Mouse (Mus musculus): Measurements from ENCODE around the gene Eif2ak4.

Gene Eif2ak4

DNA sequence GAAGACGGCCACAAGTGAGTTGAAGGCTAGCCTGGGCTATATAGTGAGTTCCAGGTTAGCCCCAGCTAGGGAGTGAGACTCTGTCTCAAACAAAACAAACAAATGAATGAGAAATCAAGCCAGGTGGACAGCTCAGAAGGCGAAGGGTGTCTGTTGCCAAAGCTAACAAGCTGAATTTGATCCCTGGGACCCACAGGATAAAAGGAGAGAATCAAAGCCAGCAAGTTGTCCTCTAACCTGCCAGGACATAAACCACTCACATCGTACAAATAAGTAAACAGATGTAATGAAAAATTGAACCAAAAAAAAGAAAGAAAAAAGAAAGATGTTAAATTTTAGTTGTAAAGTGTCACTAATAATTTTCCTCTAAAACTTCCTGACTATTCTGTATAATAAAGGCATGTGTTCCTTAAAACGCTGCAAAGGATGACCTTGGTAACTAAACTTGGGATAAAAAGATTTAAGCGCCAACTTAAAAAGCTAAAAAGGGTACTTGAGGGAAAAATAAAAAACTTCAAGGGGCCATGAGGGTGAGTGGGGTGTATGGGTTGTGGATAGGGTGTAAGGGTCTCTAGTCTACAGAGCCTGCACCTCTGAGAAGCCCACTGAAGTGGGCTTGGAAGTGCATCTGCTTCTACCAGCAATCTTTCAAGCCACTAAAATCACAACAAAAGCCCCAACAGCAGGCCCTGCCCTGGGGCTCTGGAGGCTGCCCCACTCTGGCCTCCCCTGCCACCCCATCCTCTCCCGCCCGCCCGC lies 121.4 kb downstream of the Eif2ak4 start:
- DNase-seq (ENCODE audit: low spot score), result no peak

DNA sequence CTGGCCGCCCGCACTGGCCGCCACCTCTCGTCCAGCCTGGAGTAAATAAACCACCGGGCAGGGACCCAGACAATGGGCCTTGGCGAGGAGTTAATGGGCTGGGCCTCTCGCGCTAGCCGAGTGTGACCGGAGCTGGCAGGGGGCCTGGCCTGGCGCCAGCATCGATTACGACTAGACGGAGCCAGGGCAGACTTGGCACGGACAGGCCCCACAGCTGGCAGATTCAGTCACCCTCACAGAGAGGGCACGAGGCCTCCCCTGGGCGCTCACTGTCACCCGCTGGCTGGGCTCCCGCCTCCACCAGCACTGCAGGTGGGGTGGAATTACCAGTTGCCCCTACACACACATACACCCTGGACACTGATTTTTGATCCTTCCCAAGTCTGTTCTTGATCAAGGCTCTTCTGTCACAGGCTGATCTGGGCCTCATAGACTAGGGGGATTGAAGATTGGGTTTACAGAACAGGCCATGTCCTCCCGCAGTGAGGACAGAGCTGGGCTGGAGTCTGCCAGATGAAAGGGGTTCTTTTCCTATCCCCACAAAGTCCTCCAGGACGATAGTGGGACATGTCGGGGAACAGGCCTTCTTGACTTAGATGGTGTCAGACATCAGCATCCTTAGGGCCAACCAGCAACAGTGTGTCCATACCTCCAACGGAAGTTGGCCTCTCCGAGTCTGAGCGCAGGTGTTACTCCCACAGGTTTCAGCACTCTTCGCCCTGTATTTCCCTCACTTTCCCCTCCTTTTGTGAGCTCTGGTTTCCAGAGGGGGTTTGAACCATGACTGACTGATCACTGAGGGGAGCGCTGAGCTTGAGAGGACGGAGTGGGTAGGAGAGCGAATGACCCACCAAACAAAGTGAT lies 122.3 kb downstream of the Eif2ak4 start:
- DNase-seq (ENCODE audit: low spot score), result no peak

DNA sequence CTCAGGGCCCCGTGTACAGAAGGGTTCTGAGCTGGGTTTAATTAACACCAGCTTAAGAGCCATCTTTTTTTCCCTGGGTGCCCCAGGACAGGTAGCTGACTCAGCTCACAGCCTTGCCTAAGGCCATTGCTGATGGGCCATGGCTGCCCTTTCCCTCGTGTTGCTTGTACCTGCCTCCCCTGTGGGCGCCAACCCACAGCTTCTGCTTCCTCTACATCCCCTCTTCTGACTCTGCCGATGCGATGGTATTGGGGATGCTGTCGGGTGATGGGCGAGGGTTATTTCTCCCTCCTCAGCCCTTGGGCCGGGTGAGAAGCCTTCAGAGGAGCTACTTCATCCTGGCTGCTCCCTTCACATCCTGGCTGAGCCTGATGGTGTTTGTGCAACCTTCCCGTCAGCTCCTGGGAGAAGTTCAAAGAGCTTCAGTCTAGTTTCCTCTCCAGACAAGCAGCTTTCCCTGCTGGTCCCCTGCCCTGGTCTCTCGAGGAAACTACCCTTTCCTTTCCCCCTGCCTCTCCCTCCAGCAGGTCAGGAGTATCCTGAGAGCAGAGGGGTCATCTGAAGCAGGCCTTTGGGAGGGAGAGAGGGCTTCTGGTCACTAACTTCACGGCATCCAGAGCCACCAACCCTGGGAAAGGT lies 123.5 kb downstream of the Eif2ak4 start:
- no peak for DNase-seq (ENCODE audit: low spot score)

DNA sequence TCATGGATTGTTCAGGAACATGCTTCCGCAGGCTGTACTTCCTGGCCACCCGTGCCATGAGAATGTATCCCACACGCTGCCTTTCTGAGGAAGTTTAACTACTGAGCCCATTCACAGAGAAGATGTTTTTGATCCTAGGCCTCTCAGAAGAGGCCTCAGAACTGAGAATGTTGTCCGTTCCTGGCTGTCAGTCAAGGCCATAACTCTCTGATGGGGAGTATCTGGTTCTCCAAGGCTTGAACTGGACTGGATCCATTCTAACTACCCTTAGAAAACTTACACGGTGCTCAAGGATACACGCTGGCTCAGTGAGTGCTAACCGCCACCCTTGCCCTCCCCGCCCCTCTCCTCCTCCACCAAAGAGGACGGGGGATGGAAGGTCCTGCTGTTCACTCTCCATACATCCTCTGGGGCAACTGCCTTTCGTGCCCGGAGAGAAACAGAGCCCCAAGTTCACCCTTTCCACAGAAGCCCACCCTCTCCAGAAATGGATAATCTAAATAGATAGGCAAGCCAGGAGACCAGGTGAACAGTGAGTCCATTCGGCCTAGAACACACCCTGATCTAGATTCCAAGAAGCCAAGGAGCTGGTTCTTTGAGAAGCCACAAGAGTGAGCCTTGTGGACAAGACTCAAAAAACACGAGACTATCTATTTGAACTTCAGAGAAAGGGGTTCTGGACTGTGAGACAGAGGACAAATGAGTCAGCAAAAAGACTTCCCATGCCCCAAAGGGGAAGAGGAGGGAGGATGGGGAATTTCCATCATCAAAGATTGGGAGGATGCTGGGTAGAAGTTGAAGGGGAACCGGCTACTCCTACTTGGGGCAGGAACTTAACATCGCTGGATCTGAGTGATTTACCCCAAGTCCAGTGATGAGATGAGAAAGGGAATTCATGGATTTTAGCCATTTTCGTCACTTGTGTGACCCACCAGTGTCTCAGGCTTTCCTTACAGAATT lies 124.3 kb downstream of the Eif2ak4 start:
- no peak for DNase-seq (ENCODE audit: low spot score)

DNA sequence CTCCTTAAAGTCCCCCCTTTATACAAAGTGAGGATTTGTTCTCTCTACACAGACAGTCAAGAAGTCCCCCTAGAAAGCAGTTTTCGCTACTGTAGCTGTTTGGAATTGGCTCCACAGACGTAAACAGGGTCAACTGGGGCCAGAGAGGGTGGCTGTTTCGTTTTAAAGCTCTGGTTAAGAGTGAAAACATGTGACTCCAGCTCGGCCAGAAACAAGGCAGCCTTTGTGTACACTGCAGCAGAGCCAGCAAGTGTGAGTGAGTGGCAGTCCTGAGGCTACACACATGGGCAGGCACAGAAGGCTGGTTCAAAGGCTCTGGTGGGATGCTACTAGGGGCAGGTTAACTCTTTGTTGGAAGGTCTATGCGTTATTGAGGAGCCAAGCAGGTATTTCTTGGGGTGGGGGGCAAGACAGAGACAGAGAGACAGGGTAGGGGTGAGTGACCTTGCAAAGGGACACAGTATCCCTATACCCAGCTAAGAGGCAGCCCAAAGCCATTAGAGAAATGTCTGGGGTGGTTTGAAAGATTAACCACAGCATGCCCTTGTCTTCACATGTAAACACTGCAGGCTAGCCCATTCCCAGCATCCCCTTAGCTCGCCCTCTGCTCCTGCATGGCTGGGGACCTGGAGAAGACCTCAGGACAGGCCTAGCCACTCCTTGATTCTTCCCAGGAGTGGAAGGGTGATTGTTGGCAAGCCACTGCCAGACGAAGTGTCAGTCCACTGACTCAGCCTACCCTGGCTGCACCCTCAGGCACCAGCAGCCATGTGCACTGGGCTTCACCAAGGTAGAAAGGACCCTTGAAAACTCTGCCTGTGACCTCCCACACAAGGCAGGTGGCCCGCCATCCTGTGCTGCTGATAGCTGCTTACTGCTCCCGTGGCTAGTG lies 131.9 kb downstream of the Eif2ak4 start:
- DNase-seq (ENCODE audit: low spot score), result no peak

DNA sequence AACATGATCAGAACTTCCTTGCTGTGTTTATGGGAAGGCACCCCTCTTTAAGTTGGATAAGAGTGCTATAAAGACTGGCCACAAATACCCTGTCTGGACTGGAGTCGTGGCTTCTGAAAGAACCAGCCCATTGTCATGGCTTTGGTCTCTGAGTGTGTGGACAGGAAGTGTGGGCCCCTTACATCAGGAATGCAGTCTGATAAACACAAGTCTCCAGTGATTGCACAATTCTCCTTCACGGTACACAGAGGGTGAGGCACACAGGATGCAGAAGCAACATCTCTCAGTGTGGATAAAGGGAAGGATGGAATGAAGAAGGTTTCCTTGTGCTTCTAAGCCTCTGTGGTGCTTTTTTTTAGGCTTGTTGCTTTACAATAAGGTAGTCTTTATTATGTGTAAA lies 133.8 kb downstream of the Eif2ak4 start:
- no peak for DNase-seq (ENCODE audit: low spot score)

DNA sequence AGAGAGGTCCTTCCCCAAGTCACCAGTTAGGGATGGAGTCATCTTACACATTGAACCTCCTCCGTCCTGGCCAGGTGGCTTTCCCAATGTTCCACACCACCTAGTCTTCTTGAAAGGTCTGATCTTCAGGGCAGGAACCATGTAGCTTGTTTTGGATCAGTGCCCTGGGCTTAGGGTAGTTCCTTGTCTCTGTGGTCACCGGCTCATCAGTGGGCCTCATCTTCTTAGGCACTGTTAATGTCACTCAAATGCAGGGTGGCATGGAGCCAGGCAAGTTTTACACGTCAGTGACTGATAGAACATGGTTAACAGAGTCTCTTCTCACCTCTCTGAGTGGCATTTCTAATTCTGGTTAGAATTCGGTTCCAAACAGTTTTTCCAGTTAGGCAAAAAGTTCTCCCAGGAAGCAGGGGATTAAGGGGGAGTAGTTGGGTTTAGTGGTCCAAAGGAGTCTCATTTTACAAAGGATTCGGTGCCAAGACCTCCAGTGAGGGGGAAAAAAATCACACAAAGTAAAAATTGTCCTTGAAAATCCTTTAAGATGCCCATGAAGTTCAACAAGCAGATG lies 134.8 kb downstream of the Eif2ak4 start:
- DNase-seq (ENCODE audit: low spot score), result no peak

DNA sequence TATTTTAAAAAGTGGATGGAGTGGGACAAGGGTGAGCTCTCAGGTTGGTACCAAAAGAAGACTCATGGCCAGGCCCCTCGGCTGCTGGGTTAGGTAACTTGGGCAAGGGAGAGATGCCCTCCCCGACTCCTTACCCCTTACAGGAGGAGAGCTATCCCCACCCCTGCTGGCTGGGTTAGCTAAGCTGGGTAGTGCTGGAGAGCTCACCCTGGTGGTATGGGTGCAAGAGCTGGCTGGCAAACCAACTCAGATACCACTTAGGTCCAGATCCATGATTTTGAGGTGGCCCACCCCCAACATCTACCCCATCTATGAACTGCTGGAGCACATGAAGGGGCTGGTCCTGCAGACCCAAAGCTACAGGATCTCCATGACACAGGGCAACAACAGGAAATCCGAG lies 136.4 kb downstream of the Eif2ak4 start:
- DNase-seq (ENCODE audit: low spot score), result no peak
